Mouse (Mus musculus) cerebellum, adult 2 months (tissue): ENCODE results near the gene Hnrnpl.

Experiments used
- CTCF ChIP-seq: fragments of 200-500 bp; IDR thresholded peaks from 2 replicates; pipeline ENCODE4 v1.5.1; 2011; ENCODE audit warnings: low read depth, mild to moderate bottlenecking, control low read depth, low read length, moderate library complexity, borderline replicate concordance; ENCODE audit not compliant: insufficient read depth
- POLR2A ChIP-seq: fragments of 200-500 bp; IDR thresholded peaks from 2 replicates; pipeline ENCODE4 v1.6.1; 2011; ENCODE audit warnings: low read length, control low read depth, borderline replicate concordance; ENCODE audit not compliant: insufficient read depth

DNA sequence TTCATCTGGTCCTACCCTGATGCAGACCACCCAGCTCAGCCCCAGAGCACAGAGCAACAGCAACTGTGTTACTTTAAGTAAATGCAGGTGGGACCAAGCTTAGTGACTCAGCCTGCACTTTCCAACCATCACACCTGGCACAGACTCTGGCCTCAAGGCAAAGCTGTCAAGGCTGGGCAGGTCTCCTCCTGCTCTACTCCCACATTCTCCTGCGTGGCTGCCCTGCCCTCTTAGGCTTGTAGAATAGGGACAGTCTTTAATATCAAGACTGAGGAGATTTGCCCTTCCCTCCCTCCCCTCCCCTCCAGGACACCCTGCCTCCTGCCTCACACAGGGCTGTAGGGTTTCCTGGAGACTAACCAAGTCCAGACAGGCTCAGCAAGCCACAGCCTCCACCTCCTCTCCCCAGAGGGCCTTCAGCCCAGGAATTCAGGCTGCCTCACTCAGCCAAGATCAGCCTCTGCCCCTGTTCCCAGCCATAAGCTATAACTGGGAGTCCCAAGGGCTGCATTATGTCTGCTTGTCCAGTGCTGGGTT, 41.4 kb downstream of the Hnrnpl start:
- TF ChIP-seq POLR2A (no peak), CTCF (no peak)
